Mouse (Mus musculus) testis, postnatal 14 days (tissue): ENCODE data around the gene Olfr206.
"Not testable (repeated sequence)": the region's sequence is repeated elsewhere in the genome, so short reads cannot be mapped to it uniquely, and the experiment has no call there.

ENCODE experiments used
- DNase-seq: peaks from one replicate; pipeline ENCODE4 v3.0.0; 2021; ENCODE audit warnings: low spot score

Gene Olfr206

GRCm38 (mm10) chr16:59349146-59349545, at the start of gene Olfr206:
Olfr206 (minus strand) TSS chr16:59349246.
- DNase-seq = no peak

- DNase-seq = no peak
Observed at GRCm38 (mm10) chr16:59393300-59393699, 44.3 kb upstream of the Olfr206 start.

GRCm38 (mm10) chr16:59363893-59364292, 14.8 kb upstream of the Olfr206 start, which contains the start of gene Olfr209:
Olfr209 (minus strand) TSS chr16:59363993.
- no peak for DNase-seq

GRCm38 (mm10) chr16:59331038-59331437, 18.0 kb downstream of the Olfr206 start, which contains the start of gene Olfr205:
Olfr205 (minus strand) TSS chr16:59331138.
- no peak for DNase-seq

- DNase-seq = not testable (repeated sequence)
Observed at GRCm38 (mm10) chr16:59323262-59323661, 25.8 kb downstream of the Olfr206 start.

- no peak for DNase-seq
Observed at GRCm38 (mm10) chr16:59318148-59318547, 30.9 kb downstream of the Olfr206 start, which contains the start of gene Olfr204. Olfr204 (minus strand) TSS chr16:59318248.

GRCm38 (mm10) chr16:59298581-59298980, 50.5 kb downstream of the Olfr206 start, which contains the start of gene Olfr203:
Olfr203 (plus strand) TSS chr16:59298881.
- no peak for DNase-seq
